Mouse (Mus musculus) ovary, postnatal 14 days (tissue): ENCODE results near the gene 9430097D07Rik.

Source experiments
- DNase-seq: peaks from one replicate; pipeline ENCODE4 v3.0.0; 2022; ENCODE audit warnings: low spot score

Gene 9430097D07Rik

DNA sequence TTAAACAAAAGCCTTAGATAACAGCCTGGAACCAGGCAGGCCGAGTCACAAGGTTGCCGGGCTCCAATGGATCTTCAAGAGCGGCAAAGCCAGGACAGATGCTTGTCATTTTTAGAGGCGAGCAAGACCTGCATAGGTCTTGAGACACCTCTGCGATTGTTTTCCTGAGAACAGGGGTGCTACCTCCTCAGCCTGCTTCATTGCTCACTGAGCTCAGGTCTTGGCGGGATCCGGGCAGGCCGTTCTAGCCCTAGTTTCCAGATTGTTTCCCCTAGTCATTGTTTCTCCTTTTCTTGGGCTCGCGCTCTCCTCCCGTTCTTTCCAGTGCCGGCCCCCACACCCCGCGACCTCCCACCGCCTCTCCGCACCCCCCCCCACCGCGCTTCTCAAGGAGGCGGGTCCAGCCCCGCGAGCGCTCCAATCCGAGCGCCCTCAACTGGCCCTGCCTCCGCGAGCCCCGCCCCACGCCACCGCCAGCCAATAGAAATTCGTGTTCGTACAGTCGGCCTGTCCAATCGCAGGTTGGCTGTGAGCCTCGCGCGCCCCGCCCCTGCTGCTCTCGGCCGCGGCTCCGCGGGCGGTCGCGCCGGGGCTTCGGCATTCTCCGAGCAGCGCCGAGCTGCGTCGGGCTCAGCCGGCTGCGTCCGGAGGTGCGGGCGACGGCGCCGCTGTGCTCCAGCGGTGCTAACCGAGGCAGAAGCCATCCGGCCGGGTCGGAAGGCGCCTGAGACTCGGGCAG lies 40.6 kb downstream of the 9430097D07Rik start, which contains the start of gene Fam102a:
Gene Fam102a, plus strand, starts transcription at position 600 of the 739 bp plus-strand sequence.
- DNase-seq: peak; percentile 98

DNA sequence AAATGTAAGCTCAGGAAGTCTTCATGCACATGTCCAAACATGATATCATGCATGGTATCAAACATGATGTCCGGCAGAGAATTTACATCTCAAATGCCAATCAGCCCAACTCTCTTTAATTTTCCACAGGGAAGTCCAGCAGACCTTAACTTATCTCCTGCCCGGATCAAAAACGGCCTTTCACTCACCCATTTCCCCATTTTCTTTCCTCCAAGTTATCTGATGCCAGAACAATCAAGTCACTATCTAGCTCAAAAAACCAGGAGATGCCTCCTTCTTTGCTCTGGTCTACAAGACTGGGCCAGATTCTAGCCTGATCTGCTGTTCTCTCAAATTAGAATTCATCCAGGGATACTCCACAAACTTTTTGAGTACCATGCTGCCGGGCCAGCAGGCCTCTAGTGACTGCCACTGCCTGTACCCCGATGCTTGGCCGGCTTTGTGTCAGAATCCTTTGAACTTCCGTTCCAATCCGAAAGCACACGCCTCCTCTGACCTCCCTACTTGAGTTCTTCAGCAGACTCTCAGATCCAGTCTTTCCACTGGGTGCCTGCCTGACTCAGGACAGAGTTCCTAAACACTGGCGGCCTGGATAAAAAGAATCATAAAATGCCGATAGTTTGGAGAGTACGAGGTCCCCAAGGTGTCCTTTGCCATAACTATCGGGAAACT lies 41.3 kb downstream of the 9430097D07Rik start:
- peak; percentile 30 for DNase-seq

DNA sequence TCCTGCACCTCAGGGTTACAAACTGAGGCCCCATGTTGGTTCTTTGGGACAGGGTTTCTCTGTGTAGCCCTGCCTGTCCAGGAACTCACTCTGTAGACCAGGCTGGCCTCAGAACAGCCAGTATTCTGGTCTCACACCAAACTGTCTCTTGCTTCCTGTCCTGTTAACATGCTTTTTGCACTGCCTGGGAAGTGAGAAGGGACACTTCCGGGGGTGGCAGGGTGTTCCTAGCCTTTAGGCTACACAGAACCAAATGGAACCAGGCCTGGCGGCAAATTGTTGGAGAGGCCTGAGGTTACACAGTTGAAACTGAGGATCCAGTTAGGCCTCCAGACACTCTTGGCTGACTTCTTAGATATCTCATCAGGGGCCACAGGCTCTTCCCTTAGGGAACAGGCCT lies 42.3 kb downstream of the 9430097D07Rik start:
- no peak for DNase-seq

DNA sequence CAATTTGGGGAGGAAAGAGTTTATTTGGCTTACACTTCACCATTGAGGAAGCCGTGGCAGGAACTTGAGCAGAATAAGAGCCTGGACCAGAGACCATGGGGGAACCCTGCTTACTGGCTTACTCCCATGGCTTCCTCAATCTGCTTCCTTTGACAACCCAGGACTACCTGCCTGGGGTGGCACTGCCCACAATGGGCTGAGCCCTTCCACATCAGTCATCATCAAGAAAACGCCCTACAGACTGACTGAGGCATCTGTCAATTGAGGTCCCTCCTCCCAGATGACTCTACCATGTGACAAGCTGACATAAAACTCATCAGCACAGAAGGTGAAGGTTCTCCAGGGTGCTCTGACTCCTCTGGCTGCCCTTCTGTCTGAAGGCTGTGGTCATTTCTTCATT lies 45.0 kb downstream of the 9430097D07Rik start:
- no peak for DNase-seq

DNA sequence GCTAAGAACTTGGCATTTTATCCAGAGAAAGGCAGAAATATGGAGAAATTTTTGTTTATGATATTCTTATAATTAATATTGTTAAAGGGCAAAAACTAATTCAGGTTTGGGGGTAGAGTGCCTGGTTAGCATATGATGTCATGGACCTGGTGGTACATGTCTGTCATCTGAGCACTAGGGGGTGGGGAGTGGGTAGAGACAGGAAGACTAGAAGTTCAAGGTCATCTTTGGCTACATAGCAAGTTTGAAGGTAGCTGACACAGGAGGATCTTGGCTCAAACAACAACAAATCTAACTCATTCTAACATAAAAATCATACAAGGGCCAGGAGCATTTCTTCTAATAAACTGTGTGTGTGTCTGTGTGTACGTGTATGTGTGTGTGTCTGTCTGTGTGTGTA lies 47.2 kb downstream of the 9430097D07Rik start:
- DNase-seq: no peak

DNA sequence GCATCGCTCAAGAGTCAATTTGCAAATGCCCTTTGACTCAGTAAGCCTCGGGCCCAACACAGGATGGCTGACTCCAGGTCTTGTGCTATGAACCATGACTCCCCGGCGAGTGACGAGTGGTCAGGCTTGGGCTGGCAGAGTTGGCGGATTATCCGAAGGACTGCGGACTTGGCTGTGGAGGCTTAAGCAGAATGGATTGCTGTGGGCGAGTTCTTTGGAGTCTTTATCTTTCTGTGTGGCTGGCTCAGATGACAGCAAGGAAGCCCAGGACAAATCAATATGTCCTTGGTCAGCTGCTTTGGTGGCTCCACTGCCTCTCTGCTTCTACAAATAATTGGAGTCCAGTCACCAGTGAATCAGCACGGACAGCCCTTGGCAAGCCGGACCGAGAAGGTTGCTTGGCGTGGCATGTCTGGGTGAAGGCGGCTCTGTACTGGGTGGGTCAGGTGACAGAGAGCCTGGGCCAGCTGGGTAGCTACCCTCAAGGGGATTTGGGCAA lies 48.0 kb downstream of the 9430097D07Rik start:
- DNase-seq: no peak

DNA sequence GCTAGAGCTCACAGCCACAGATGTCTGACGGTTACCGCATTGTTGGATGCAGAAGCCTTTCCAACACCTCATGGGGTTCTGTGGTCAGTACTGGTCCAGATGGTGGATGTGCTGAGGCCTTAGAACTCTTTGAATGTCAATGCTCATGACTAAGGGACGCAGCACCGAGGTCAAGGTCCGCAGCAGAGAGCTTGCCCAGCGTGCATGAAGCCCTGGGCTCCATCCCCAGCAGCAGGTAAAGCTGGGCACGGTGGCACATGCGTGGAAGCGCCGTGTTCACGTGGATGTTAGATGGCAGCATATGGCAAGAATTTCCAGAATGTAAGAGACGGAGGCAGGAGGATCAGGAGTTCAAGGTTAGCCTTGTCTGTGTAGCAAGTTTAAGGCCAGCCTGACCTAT lies 49.7 kb downstream of the 9430097D07Rik start:
- no peak for DNase-seq

DNA sequence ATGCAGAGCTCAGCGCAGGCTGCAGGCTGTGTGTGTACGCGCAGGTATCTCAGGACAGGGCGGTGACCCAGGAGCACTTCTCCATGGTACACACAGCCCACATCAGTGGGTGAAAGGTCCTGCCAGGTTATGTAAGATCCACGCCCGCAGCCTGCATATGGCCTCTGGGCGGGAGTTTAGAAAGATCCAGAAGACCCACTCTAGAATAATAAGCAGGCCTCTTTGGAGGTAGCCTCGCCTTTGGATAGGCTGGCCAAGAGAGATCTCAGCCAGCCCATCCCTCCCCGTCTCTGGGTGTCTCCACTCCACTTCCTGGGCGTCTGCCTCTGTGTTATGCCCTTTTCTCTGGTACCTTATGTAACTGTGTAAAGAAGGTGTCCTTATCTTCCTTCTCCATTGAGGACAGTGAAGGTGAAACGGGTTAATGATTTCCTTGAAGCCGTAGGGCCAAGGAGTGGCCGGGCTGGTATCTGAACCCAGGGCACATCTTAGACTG lies 50.9 kb downstream of the 9430097D07Rik start:
- DNase-seq: no peak
